Mouse (Mus musculus): Measurements from ENCODE around the gene 0610037L13Rik. TPM values are rescaled to one million over a fixed set of nuclear protein-coding genes. Genes with fewer than 3 reads are reported as not detected.

0610037L13Rik gene
- 4.9 and 10.7 TPM in 2 replicates for polyA plus RNA-seq (2012; rRNA removed)

GRCm38 (mm10) chr4:107889731-107890432 is at the start of gene 0610037L13Rik:
TSS of gene 0610037L13Rik (plus strand) at chr4:107889813.

GRCm38 (mm10) chr4:107879254-107880050 is 10.2 kb upstream of the 0610037L13Rik start, which contains the start of gene Magoh:
TSS of gene Magoh (plus strand) at chr4:107879755.

GRCm38 (mm10) chr4:107923145-107923802 is 33.7 kb downstream of the 0610037L13Rik start, which contains the start of gene Cpt2:
TSS of gene Cpt2 (minus strand) at chr4:107923610.

Other genes with a start within 250 kb of the 0610037L13Rik start
- not detected in 2 replicates for gene Dmrtb1, start 205.6 kb upstream of the 0610037L13Rik start, polyA plus RNA-seq (2012; rRNA removed)
- 2.4 and 3.9 TPM in 2 replicates for gene Lrp8, start 87.6 kb upstream of the 0610037L13Rik start, polyA plus RNA-seq (2012; rRNA removed)
- 7.4 and 11.0 TPM in 2 replicates for gene Magoh, start 10.1 kb upstream of the 0610037L13Rik start, polyA plus RNA-seq (2012; rRNA removed)
- 229 and 270 TPM in 2 replicates for gene Cpt2, start 33.8 kb downstream of the 0610037L13Rik start, polyA plus RNA-seq (2012; rRNA removed)
- 0.10 and 0.21 TPM in 2 replicates for gene Slc1a7, start 78.5 kb downstream of the 0610037L13Rik start, polyA plus RNA-seq (2012; rRNA removed)
- gene Podn, start 206.6 kb downstream of the 0610037L13Rik start, polyA plus RNA-seq (2012; rRNA removed) = 17.2 and 19.1 TPM in 2 replicates